Mouse (Mus musculus): ENCODE results near the gene Ccdc116. TPM values are rescaled to one million over a fixed set of nuclear protein-coding genes. Genes with fewer than 3 reads are reported as not detected.
A peak's percentile ranks its signal among the peaks of the same experiment; 100 is the strongest.

The Ccdc116 gene
- polyA plus RNA-seq, 1 experiment from 2014 or later: 0.23 TPM

DNA sequence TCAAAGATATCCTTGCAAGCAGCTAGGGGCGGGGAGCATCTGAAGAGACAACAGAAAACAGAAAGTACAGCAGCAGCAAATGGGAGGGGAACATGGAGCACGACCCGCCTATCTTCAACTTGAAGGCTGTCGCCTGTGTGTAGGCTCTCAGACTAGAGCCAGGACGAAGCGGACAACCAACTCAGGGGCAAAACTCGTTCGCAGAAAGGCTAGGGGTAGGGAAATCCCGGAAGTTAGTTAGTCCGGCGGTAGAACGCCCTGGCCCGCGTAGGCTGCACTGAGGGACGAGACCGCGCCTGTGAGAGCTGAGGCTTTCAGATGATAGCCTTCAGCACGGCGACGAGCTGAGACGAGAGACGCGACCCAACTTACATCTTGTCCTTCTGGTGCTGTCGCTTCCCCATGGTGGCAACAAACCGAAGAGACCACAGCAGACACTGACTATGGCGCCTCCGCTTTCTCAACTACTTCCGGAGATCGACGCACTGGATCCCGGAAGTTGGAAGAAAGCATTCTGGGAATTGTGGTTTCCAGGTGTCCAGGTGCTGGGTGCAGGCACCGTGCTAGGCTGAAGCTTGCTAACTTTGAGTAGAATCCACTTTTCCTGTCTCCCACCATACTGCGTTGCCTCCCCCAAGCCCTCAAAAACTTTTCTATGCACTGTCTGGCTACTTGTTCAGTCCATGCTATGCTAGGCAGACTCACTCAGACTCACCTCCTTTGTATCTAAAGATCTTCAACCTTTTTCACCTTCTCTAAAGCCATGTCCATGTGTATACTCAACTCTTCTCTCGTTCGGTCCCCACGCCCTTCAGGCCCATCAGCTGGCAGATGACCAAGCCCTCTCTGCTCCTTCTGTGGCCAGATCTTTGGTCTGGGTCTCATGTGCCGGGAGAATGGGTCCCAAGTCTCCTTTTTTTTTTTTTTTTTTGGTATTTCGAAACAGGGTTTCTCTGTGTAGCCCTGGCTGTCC lies 36.0 kb downstream of the Ccdc116 start, which contains the start of gene Ppil2:
Gene Ppil2, minus strand, starts transcription at position 487 of the 973 bp plus-strand sequence.
- H3K4me3 ChIP-seq (ENCODE audit: control insufficient read depth in 1 of 2, insufficient read depth in 1 of 2, low read depth in 1 of 2, low read length in 2 of 2): peak within 1 kb of the TSS; percentile 78 to 89
- H3K9ac ChIP-seq (ENCODE audit: low read length): peak within 1 kb of the TSS; percentile 80
- peak; percentile 37; the same call in 1 of the 2 replicates for ATAC-seq (ENCODE audit: insufficient number of reproducible peaks, insufficient read depth, low FRiP score, low read depth)
- peaks cover 51% of the 10 kb centered on the region for H3K36me3 ChIP-seq (ENCODE audit: control insufficient read depth, insufficient read depth, low read length)
- H3K27me3 ChIP-seq (ENCODE audit: control insufficient read depth, insufficient read depth, low read length): no peaks in the 10 kb centered on the region
- peaks cover 2 to 9% of the 10 kb centered on the region in 2 experiments; a peak in 2 of 4 replicates for H3K4me1 ChIP-seq (ENCODE audit: control insufficient read depth in 2 of 2, insufficient read depth in 2 of 2, low read length in 2 of 2)
- no peaks in the 10 kb centered on the region for H3K9me3 ChIP-seq (ENCODE audit: control insufficient read depth, low read length)
- WGBS: 9% methylated on average over 38 of the region's 38 CpGs
- peak within 1 kb of the TSS; percentile 77 for H3K4me2 ChIP-seq (ENCODE audit: low read length)
- H3K27ac ChIP-seq (replicated peaks in 1 of 2; ENCODE audit: control insufficient read depth in 1 of 2, insufficient read depth in 1 of 2, low read depth in 2 of 2, low read length in 2 of 2): peak within 1 kb of the TSS; percentile 42 to 59

- no peaks in the 10 kb centered on the region for H3K27me3 ChIP-seq (ENCODE audit: control insufficient read depth, insufficient read depth, low read length)
- H3K36me3 ChIP-seq (ENCODE audit: control insufficient read depth, insufficient read depth, low read length): peaks cover 86% of the 10 kb centered on the region
- no peaks in the 10 kb centered on the region for H3K9me3 ChIP-seq (ENCODE audit: control insufficient read depth, low read length)
- no peak overlapping the region for H3K27ac ChIP-seq (replicated peaks in 1 of 2; ENCODE audit: control insufficient read depth in 1 of 2, insufficient read depth in 1 of 2, low read depth in 2 of 2, low read length in 2 of 2)
- no peak for ATAC-seq (ENCODE audit: insufficient number of reproducible peaks, insufficient read depth, low FRiP score, low read depth)
- H3K4me3 ChIP-seq (ENCODE audit: control insufficient read depth in 1 of 2, insufficient read depth in 1 of 2, low read depth in 1 of 2, low read length in 2 of 2): no peak overlapping the region
- H3K4me1 ChIP-seq (ENCODE audit: control insufficient read depth in 2 of 2, insufficient read depth in 2 of 2, low read length in 2 of 2): peaks cover 0 to 2% of the 10 kb centered on the region in 2 experiments; a peak in 2 of 4 replicates
- no peak overlapping the region for H3K4me2 ChIP-seq (ENCODE audit: low read length)
- WGBS: 75% methylated on average over 4 of the region's 4 CpGs
- no peak overlapping the region for H3K9ac ChIP-seq (ENCODE audit: low read length)
Observed at GRCm38 (mm10) chr16:17104600-17104999, 42.4 kb downstream of the Ccdc116 start.

DNA sequence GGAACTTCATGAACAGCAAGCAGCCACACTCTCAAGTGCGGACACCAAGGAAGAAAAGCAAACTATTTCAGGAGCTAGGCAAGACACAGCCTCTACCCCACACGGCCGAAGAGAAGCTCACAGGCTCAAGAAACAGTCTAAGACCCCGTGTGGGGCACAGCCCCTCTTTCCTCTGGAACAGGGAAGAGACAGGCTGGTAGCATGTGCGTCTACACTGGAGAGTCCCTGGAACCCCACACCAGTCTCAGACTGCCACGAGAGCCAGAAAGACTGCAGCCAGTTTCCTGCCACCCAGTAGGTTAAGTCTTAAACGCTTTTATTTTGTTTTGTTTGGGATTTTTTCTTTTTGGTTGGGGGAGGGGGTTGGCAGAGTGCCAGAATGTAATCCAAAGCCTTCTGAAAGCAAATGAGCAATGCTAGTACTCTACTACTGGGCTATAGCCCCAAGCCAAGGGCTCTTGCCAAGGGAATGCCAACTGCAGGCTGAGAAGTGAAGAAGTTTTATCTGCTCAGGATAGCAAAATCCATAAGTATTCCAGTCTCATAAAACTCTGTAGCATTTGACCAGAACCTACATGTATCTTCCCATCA lies 44.3 kb downstream of the Ccdc116 start:
- WGBS: 72% methylated on average over 7 of the region's 7 CpGs
- Histone ChIP-seq H3K27me3 (ENCODE audit: control insufficient read depth, insufficient read depth, low read length) (no peaks in the 10 kb centered on the region), H3K36me3 (ENCODE audit: control insufficient read depth, insufficient read depth, low read length) (peaks cover 92% of the 10 kb centered on the region), H3K27ac (replicated peaks in 1 of 2; ENCODE audit: control insufficient read depth in 1 of 2, insufficient read depth in 1 of 2, low read depth in 2 of 2, low read length in 2 of 2) (no peak overlapping the region), H3K4me2 (ENCODE audit: low read length) (no peak overlapping the region), H3K4me3 (ENCODE audit: control insufficient read depth in 1 of 2, insufficient read depth in 1 of 2, low read depth in 1 of 2, low read length in 2 of 2) (no peak overlapping the region), H3K9ac (ENCODE audit: low read length) (no peak overlapping the region), H3K4me1 (ENCODE audit: control insufficient read depth in 2 of 2, insufficient read depth in 2 of 2, low read length in 2 of 2) (no peaks in the 10 kb centered on the region), H3K9me3 (ENCODE audit: control insufficient read depth, low read length) (no peaks in the 10 kb centered on the region)
- no peak for ATAC-seq (ENCODE audit: insufficient number of reproducible peaks, insufficient read depth, low FRiP score, low read depth)

DNA sequence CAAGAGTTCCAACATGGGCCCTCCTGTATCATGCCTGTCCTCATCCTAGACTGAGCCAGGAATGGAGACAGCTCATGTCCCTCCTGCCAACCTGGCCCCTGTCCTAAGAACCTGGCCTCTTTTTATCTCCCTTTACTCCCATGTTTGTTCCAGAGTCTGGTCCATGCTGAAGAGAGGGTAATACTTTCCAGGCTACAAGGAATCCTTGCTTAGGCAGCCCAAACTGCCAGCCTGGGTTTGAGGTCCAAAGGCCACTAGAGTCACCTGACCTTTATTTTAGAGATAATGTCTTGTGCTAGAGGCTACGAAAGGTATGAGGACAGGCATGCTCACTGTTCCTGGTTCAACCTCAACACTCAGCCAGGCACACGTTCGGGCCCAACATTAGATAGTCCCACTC lies 50.1 kb downstream of the Ccdc116 start:
- no peaks in the 10 kb centered on the region for H3K9me3 ChIP-seq (ENCODE audit: control insufficient read depth, low read length)
- peaks cover 96% of the 10 kb centered on the region for H3K36me3 ChIP-seq (ENCODE audit: control insufficient read depth, insufficient read depth, low read length)
- no peaks in the 10 kb centered on the region for H3K4me1 ChIP-seq (ENCODE audit: control insufficient read depth in 2 of 2, insufficient read depth in 2 of 2, low read length in 2 of 2)
- no peak overlapping the region for H3K27ac ChIP-seq (replicated peaks in 1 of 2; ENCODE audit: control insufficient read depth in 1 of 2, insufficient read depth in 1 of 2, low read depth in 2 of 2, low read length in 2 of 2)
- H3K9ac ChIP-seq (ENCODE audit: low read length): no peak overlapping the region
- no peak overlapping the region for H3K4me3 ChIP-seq (ENCODE audit: control insufficient read depth in 1 of 2, insufficient read depth in 1 of 2, low read depth in 1 of 2, low read length in 2 of 2)
- no peaks in the 10 kb centered on the region for H3K27me3 ChIP-seq (ENCODE audit: control insufficient read depth, insufficient read depth, low read length)
- WGBS: 79% methylated on average over 3 of the region's 3 CpGs
- ATAC-seq (ENCODE audit: insufficient number of reproducible peaks, insufficient read depth, low FRiP score, low read depth): no peak
- no peak overlapping the region for H3K4me2 ChIP-seq (ENCODE audit: low read length)

MicroRNA genes within 50 kb of the gene (microRNA counts, 519-probe panel; counts per million panel counts)
- microRNA mmu-miR-130b (6,464 counts per million, percentile 90 among the panel's probes with 10 or more counts), microRNA mmu-miR-301b (322 counts per million, percentile 70 among the panel's probes with 10 or more counts)

Small RNA genes within 50 kb of the gene (microRNA-seq; reads per million reads assigned to microRNA genes)
- 4,337 reads per million, percentile 91 among the genes with 10 or more reads in this experiment for gene Mir130b
- gene Mir301b: 81.9 reads per million, percentile 50 among the genes with 10 or more reads in this experiment

Other genes with a start within 250 kb of the Ccdc116 start
- gene Mapk1, start 163.8 kb downstream of the Ccdc116 start, polyA plus RNA-seq (2014; fragmentation: Nextera tagmentation; extraction: Ambion mirVana): 154 and 162 TPM in 2 replicates
- 15.9 and 18.9 TPM in 2 replicates for gene Ypel1, start 77.5 kb downstream of the Ccdc116 start, polyA plus RNA-seq (2014; fragmentation: Nextera tagmentation; extraction: Ambion mirVana)
- 97.6 and 107 TPM in 2 replicates for gene Ppil2, start 36.0 kb downstream of the Ccdc116 start, polyA plus RNA-seq (2014; fragmentation: Nextera tagmentation; extraction: Ambion mirVana)
- gene 2610318N02Rik, start 22.1 kb downstream of the Ccdc116 start, polyA plus RNA-seq (2014; fragmentation: Nextera tagmentation; extraction: Ambion mirVana): 13.7 and 18.1 TPM in 2 replicates
- 26.4 and 32.4 TPM in 2 replicates for gene Sdf2l1, start 14.8 kb downstream of the Ccdc116 start, polyA plus RNA-seq (2014; fragmentation: Nextera tagmentation; extraction: Ambion mirVana)
- 3.9 and 5.3 TPM in 2 replicates for gene Ydjc, start 2.6 kb downstream of the Ccdc116 start, polyA plus RNA-seq (2014; fragmentation: Nextera tagmentation; extraction: Ambion mirVana)
- gene Ube2l3, start 55.4 kb upstream of the Ccdc116 start, polyA plus RNA-seq (2014; fragmentation: Nextera tagmentation; extraction: Ambion mirVana): 276 and 285 TPM in 2 replicates
- 0.15 and 0.20 TPM in 2 replicates for gene Rimbp3, start 61.4 kb upstream of the Ccdc116 start, polyA plus RNA-seq (2014; fragmentation: Nextera tagmentation; extraction: Ambion mirVana)
- gene Hic2, start 86.3 kb upstream of the Ccdc116 start, polyA plus RNA-seq (2014; fragmentation: Nextera tagmentation; extraction: Ambion mirVana): 2.7 and 3.0 TPM in 2 replicates
- gene Tmem191c, start 128.8 kb upstream of the Ccdc116 start, polyA plus RNA-seq (2014; fragmentation: Nextera tagmentation; extraction: Ambion mirVana): 7.2 and 7.3 TPM in 2 replicates
- gene Serpind1, start 184.1 kb upstream of the Ccdc116 start, polyA plus RNA-seq (2014; fragmentation: Nextera tagmentation; extraction: Ambion mirVana): 0.66 and 0.75 TPM in 2 replicates

All from heart, embryonic 14.5 days (tissue).